Mouse (Mus musculus): ENCODE data around the gene Sirpb1c. TPM values are rescaled to one million over a fixed set of nuclear protein-coding genes. Genes with fewer than 3 reads are reported as not detected.
"Not testable (repeated sequence)": the region's sequence is repeated elsewhere in the genome, so short reads cannot be mapped to it uniquely, and the experiment has no call there.

The Sirpb1c gene
- under 1 TPM; 0.35 to 0.53 TPM for total RNA-seq (2021)

GRCm38 (mm10) chr3:15848280-15848679 is at the start of gene Sirpb1c:
Gene Sirpb1c, minus strand, starts transcription at chr3:15848528.
- intact Hi-C loops (cut with DNase I), result loop anchor here (5.0 kb wide), 2 partner anchors 321 to 516 kb away; partner anchors contain the start of gene Gm9733
- not testable (repeated sequence) for DNase-seq

GRCm38 (mm10) chr3:15886380-15886779 is 38.1 kb upstream of the Sirpb1c start:
- no peak for DNase-seq
- intact Hi-C loops (cut with DNase I), result loop anchor here (10.0 kb wide), 1 partner anchor 552 kb away; the partner anchor contains the start of gene Gm9733

DNA sequence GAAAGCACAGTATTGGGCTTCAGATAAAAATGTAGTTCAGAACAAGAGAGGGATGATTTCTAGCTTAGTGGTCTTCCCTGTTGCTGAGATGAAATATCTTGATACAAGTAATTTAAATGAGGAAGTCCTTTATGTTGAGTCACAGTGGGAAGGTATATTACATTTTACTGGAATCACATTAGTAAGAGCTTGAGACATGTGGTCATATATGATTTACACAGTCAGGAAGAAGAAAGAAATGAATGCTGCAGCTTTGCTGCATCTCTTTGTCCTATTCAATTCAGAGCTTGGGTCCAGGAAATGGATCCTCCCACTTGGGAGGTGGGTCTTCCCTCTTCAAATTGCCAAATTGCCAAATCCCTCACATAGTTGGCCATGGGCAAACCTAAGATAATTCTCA is 7.4 kb upstream of the Sirpb1c start:
- intact Hi-C loops (cut with DNase I); DNase-seq: not testable (repeated sequence)

DNA sequence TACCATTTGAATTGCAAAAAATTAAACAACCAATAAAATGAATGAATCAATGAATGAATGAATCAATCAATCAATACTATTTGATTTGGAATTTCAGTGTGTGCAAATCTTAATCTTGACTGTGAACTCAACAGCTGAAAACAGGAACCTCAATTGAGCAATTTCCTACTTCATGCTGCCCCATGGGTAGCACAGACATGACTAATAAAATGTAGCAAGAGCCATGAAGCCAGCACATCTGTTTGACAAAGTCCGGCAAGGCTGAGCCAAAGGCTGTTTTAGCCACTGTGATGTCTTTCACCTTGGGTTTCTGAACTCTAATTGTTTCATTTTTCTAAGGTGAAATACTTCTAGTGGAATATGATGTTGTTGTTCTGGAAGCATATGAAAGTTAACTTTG is 1.6 kb upstream of the Sirpb1c start:
- intact Hi-C loops (cut with DNase I), result loop anchor here (5.0 kb wide), 2 partner anchors 323 to 518 kb away; partner anchors contain the start of gene Gm9733
- no peak for DNase-seq

- intact Hi-C loops (cut with DNase I), result loop anchor here (2.0 to 5.0 kb wide), 3 partner anchors 320 to 515 kb away; partner anchors contain the start of gene Gm9733
- DNase-seq, result no peak
Measured at GRCm38 (mm10) chr3:15847332-15848047, 838 bp downstream of the Sirpb1c start.

DNA sequence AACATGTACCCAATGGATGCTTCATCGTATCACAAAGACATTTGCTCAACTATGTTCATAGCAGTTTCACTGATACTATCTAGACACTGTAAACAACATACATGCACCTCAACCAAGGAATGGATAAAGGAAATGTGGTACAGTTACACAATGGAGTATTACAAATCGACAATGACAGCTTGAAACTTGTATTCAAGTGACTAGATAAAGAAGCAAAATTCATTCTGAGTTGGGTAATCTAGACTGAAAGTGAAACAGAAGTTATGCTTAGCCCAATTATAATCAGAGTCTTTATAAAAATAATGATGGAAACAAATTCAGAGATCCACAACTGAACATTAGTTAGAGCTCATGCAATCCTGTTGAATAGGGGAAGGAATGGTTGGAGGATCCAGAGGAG is 74.7 kb downstream of the Sirpb1c start:
- intact Hi-C loops (cut with DNase I), result not testable (repeated sequence)

More for the DNA sequence above, 74.7 kb downstream of the Sirpb1c start:
- not testable (repeated sequence) for DNase-seq

Other genes with a start within 250 kb of the Sirpb1c start
- not detected for gene Gm5150, start 157.9 kb upstream of the Sirpb1c start, total RNA-seq (2021)

Data from heart, postnatal 36 days (tissue).